Mouse (Mus musculus) T-helper 2 cell (primary cell): ENCODE results near the gene Cnnm3.

Source experiments
- in situ Hi-C: fragments of 300-600 bp; cut with MboI, MseI; formaldehyde crosslinking; loops from one replicate; pipeline ENCODE4 v1.15.1; 2025; ENCODE audit warnings: high pct_unique_total_duplicates

Gene Cnnm3

GRCm38 (mm10) chr1:36511289-36512021 is at the start of gene Cnnm3:
TSS of gene Cnnm3 (plus strand) at chr1:36511867.
- in situ Hi-C loops = no loop called here

DNA sequence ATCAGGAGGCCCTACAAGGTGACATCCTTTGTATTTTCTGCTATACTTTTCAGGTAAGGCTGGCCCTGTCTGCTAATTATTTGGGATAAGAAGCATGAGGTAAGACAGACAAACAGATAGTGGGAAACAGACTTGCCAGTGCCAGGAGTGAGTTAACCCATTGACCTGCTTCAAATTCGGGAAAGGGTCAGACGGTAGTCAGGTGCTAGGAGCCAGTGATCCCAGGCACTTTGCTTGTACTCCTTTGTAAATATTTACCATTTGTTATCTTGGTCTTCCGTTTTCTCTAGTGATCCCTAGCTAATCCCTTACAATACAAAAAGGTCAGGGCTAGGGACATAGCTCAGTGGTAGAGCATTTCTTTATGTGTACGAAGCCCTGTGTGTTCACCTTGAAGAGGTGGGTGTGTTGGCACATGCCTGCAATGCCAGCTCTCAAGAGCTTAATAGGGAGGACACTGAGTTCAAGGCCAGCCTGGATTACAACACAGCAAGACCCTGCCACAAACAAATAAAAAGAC is 46.0 kb upstream of the Cnnm3 start:
- in situ Hi-C loops = no loop called here

- in situ Hi-C loops = no loop called here
These were observed 44.2 kb upstream of the Cnnm3 start for GRCm38 (mm10) chr1:36467446-36467845.

DNA sequence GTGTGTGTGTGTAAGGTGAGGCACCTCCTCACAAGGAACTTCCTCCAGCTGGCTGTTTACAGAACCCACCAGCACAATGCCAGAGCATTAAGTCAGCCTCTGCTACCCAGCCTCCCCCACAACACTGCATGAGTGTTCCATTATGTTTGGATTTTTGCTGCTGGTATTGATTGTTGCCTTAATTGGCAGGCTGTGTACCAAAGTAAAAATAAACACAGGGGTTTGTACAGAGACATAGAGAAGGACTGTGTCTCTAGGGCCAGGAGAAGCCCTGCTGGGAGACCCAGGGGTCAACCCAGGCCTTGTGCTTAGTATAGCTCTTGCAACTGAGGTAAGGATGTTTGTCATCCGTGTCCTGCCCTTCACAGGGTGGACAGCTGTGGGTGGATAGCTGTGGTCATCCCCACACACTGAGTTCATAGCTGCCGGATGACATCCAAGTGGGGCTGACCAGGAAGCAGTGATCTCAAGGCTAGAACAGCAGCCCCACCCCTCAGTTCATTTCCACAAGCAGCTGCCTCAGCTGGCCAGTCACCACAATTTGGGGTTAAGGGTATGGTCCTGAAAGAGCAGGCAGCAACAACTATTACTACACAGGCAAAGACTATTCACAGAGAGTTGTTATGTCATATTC is 41.7 kb upstream of the Cnnm3 start:
- in situ Hi-C loops = no loop called here

DNA sequence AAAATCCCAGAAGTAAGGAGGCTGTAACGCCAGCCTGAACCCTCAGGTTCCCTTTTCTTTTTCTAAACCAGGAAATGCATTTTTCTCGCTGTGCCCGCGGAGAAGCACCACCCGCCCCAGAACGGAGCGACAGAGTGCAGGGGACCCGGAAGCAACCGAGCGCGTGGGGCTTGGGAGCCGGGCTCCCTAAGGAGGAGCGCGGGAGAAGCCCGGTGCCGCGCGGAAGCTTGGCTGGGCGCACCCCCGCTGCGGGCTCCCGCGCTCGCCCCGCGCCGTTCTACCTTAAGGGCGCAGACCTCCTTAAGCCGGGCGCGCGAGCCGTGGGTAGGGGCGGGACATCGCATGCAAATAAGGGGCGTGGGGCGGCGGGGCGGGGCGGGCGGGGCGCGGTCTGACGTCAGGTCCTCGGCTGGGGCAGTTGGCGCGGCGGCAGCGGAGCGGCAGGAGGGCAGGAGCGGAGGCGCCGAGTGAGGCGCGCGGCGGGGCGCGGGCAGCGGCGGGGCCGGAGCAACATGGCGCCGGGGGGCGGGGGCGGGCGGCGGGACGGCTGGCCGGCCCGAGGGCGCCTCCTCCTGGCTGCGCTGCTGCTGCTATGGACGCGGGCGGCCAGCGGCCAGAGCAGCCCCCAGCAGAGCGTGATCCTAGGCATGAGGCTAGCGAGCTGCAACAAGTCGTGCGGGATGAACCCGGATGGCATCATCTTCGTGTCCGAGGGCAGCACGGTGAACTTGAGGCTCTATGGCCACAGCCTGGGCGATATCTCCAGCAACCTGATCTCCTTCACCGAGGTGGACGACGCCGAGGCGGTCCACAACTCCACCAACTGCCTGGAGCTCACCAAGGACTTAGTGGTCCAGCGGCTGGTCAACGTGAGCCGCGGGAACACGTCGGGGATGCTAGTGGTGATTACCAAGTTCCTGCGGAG is 40.2 kb upstream of the Cnnm3 start, which contains the start of gene Cnnm4:
Cnnm4 (plus strand) TSS at position 440 of the 925 bp plus-strand sequence.
- in situ Hi-C loops = no loop called here

- in situ Hi-C loops = no loop called here
These were observed 39.6 kb upstream of the Cnnm3 start for GRCm38 (mm10) chr1:36472106-36472440.

DNA sequence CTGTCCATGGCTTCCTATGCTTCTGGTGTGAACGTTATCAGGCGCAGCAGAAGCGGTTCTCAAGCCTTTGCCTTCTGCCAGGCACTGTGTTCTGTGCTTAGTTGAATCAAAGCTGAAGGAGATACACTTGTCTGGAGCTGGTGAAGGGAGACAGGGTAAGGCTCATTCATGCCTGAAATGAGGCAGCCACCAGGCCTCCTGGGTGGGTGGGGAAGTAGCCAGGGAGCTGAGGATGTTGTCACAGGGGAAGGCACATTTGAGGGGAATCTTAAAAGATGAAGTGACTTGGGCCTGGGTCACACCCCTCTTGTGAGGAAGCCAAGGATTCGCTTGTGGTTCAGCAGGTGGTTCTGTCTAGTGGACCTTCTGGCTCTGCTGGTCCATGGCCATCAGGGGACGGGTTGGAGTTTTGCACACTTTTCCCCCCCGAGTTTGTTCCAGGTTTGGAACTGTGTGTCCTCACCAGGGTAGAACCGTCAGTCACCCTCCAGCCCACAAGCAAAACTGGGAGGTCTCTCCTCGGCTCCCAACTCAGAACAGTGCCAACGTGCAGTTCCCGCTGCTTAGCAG is 38.4 kb upstream of the Cnnm3 start:
- in situ Hi-C loops = no loop called here

DNA sequence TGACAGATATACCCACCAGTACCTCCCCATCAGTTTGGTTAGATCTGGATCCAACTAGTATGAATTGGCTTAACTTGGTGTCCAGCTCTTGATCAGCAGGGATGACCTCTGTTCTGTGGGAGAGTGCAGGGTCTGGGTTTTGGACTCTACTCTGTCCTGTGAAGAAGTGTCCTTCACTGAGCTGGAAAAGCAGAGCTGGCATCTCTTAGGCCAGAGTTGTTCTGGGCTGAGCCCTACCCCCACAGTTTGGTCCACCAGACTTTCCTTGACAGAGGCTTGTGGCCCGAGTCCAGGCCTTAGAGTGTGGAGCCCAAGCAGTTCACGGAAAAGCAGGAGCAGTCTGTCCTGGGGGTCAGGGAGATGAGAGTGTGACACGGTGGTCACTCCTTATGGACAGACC is 37.0 kb upstream of the Cnnm3 start:
- in situ Hi-C loops = no loop called here

GRCm38 (mm10) chr1:36475480-36476110 is 36.1 kb upstream of the Cnnm3 start:
- in situ Hi-C loops = no loop called here

- in situ Hi-C loops = no loop called here
These were observed 35.2 kb upstream of the Cnnm3 start for GRCm38 (mm10) chr1:36476426-36476825.

DNA sequence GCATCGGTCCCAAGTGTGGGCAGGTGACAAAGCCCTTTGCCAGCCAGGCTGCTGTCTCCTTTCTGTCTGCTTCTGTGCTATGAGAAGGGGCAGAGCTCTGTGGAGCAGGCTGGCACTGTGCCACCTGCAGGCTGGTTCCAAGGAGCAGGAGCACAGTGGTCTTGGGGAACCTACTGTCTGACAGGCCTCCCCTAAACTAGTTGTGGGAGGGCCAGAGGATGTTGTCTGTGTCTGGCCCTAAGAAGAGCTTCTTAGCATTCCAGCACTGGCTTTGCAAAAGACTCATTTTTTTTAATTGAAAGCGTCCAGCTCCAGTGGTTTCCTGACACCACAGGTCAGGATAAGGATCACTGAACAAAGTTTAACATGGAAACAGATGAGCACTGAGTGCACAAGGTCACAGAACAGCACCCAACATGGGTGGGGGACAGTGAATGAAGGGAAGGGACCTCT is 33.3 kb upstream of the Cnnm3 start:
- in situ Hi-C loops = no loop called here

DNA sequence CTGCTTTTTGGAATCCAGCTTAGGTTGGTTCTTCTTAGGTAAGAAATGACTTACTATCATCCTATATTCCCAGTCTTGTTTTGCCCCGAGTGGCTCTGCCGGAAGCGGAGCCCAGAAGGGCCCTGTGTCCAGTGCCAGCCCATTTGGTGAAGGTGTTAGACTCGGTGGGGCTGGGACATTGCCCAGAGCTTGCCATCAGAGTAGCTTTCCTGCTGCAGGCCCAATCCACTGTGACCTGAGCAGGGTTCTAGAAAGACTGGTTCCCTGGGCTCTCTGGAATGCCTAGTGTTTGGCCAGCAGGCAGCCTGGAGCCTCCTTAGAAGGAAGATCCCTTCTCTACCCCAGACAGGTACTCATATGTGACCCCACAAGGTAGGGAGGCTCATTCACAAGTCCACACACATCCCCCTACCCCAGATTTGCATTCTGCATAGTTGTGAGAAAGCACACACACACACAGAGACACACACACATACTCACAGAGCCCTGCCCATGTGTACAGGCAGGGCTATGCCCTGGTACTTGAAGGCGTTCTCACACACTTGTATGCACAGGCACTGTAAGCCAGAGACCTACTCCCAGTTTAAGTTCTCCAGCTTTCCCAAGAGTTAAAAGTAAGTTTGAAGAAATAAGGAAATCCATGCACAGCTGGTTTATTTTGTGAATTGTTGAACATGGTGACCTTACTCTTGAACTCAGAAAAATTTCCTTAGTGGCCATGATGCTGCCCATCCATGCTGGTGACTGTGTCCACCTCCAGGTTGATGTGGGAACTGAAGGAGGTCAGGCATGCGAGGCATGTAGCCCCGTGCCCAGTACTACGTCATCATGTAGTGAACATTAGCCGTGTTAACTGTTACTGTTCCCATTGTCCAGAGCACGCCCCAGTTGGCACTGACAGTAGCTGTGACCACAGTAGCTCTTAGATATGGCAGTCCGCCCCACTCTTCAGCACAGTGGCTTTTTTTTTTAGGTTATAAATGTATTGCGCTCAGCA is 31.5 kb upstream of the Cnnm3 start:
- in situ Hi-C loops = no loop called here

- in situ Hi-C loops = no loop called here
These were observed 27.8 kb upstream of the Cnnm3 start for GRCm38 (mm10) chr1:36483825-36484224.

DNA sequence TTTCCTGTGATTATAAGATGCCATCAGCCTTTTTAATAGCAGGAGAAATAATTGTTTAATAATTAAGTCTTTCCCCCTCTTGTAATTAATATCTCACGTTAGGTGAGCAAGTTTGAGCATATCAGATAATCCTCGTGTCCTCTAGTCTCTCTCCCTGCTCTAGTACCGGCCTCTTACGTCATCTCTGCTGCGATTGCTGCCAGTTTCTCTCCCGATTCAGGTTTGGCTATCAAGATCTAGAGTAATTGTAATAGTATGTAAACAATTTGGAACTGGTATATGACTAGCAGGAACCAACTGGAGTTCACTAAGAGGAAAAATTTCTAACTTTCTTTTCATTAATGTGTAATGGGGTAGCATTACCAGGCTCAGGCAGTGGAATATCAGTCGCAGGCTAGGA is 26.6 kb upstream of the Cnnm3 start:
- in situ Hi-C loops = no loop called here

GRCm38 (mm10) chr1:36487111-36487510 is 24.6 kb upstream of the Cnnm3 start:
- in situ Hi-C loops = no loop called here

- in situ Hi-C loops = no loop called here
These were observed 22.0 kb upstream of the Cnnm3 start for GRCm38 (mm10) chr1:36489661-36490060.

- in situ Hi-C loops = no loop called here
These were observed 19.1 kb upstream of the Cnnm3 start for GRCm38 (mm10) chr1:36492416-36493139.

DNA sequence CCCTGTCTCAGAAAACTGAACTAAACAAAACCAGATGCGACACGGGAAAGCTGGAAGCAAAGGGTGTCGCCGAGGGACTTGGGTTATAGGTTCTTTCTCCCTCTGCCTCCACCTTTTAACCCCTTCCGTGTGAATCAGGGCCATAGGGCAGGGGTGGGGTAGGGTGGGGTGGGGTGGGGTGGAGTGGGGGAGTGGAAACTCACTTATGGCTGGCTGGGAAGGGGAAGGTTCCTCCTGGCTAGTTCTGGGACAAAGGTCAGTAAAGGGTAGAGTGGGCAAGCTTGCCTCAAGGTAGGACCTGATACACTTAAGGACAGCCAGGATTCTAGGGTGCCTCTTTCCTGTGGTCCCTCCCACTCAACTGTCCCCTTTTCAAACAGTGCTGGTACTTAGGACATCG is 18.4 kb upstream of the Cnnm3 start:
- in situ Hi-C loops = no loop called here

- in situ Hi-C loops = no loop called here
These were observed 14.9 kb upstream of the Cnnm3 start for GRCm38 (mm10) chr1:36496719-36497118.
